Mouse (Mus musculus) heart, embryonic 16.5 days (tissue): ENCODE results near the gene Grin3b. TPM values are rescaled to one million over a fixed set of nuclear protein-coding genes. Genes with fewer than 3 reads are reported as not detected.

ENCODE experiments used
- ATAC-seq: fragments of 200-750 bp; cut with Nextera tagmentation; replicated peaks from 2 replicates; pipeline ENCODE4 v1.8.0; 2017; ENCODE audit warnings: moderate number of reproducible peaks; ENCODE audit not compliant: insufficient read depth, low FRiP score; ENCODE audit errors: extremely low read depth
- H3K27ac ChIP-seq: fragments of 300-500 bp; sonication (generic); 2 replicates; pipeline ENCODE4 v1.5.1; 2014; ENCODE audit warnings: mild to moderate bottlenecking, low read length, control low read depth, moderate library complexity
- H3K27me3 ChIP-seq: fragments of 300-500 bp; sonication (generic); 2 replicates; pipeline ENCODE4 v1.6.1; 2014; ENCODE audit warnings: low read length, mixed read lengths; ENCODE audit not compliant: control insufficient read depth, insufficient read depth
- H3K36me3 ChIP-seq: fragments of 300-500 bp; sonication (generic); 2 replicates; pipeline ENCODE4 v1.6.1; 2014; ENCODE audit not compliant: control insufficient read depth, insufficient read depth
- H3K4me1 ChIP-seq: fragments of 300-500 bp; sonication (generic); 2 replicates; pipeline ENCODE4 v1.6.1; 2014; ENCODE audit warnings: low read length, mixed read lengths; ENCODE audit not compliant: control insufficient read depth, insufficient read depth
- H3K4me2 ChIP-seq: fragments of 300-500 bp; sonication (generic); 2 replicates; pipeline ENCODE4 v1.6.1; 2014; ENCODE audit warnings: low read depth, mild to moderate bottlenecking, control low read depth, low read length
- H3K4me3 ChIP-seq: fragments of 300-500 bp; sonication (generic); 2 replicates; pipeline ENCODE4 v1.5.1; 2014; ENCODE audit warnings: mild to moderate bottlenecking, control low read depth, low read length
- H3K9ac ChIP-seq: fragments of 300-500 bp; sonication (generic); 2 replicates; pipeline ENCODE4 v1.6.1; 2014; ENCODE audit warnings: low read length, control low read depth
- H3K9me3 ChIP-seq: fragments of 300-500 bp; sonication (generic); replicated peaks from 2 replicates; pipeline ENCODE4 v1.6.1; 2016; ENCODE audit warnings: low read length; ENCODE audit not compliant: control insufficient read depth
- WGBS: fragments of 180-500 bp; shearing (Covaris S2); extraction: QIAGEN DNeasy Blood & Tissue Kit; methylation state at CpG from one replicate; pipeline ENCODE4 v1.1.7; 2014; 5-methylcytosine and 5-hydroxymethylcytosine counted together
- polyA plus RNA-seq: library from polyadenylated mRNA; unstranded; fragments of >200 nt; fragmentation: Nextera tagmentation; extraction: Ambion mirVana; gene quantifications from 2 replicates; pipeline ENCODE4 v1.2.1, GENCODE M21; 2015

Grin3b gene
- polyA plus RNA-seq, 1 experiment from 2014 or later, result 0.25 TPM

DNA sequence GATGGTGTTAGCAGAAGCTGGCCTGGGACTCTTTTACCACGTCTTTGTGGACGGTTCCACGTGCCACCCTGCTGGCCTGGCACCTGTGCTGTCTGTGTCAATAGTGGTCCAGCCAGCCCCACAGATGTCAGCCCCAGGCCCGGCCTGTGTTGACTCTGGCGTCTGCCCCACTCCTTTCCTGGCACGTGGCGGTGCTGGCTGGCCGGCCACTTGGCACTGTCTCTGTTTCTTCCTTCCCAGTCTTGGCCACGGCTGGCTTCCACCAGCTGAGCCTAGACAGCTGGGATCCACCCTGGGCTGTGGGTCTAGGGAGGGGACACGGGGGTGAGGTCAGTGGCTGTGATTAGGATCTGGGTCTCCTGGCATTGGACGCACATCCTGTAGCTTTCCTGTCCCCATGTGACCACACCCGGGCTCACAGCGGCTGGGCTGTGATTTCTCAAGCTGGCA lies 36.2 kb upstream of the Grin3b start:
- H3K27ac ChIP-seq, result no peak overlapping the region
- peaks cover 49% of the 10 kb centered on the region for H3K4me1 ChIP-seq
- H3K9me3 ChIP-seq, result no peaks in the 10 kb centered on the region
- no peak overlapping the region for H3K4me3 ChIP-seq
- WGBS, result 46% methylated on average over 13 of the region's 13 CpGs
- no peaks in the 10 kb centered on the region for H3K36me3 ChIP-seq
- ATAC-seq, result peak; percentile 52
- no peaks in the 10 kb centered on the region for H3K27me3 ChIP-seq
- H3K9ac ChIP-seq, result no peak overlapping the region
- no peak overlapping the region for H3K4me2 ChIP-seq

GRCm38 (mm10) chr10:79934794-79935569 lies 35.5 kb upstream of the Grin3b start:
- WGBS, result 87% methylated on average over 16 of the region's 16 CpGs
- Histone ChIP-seq H3K27me3 (no peaks in the 10 kb centered on the region), H3K36me3 (no peaks in the 10 kb centered on the region), H3K9me3 (no peaks in the 10 kb centered on the region), H3K9ac (no peak overlapping the region), H3K4me3 (no peak overlapping the region), H3K27ac (no peak overlapping the region), H3K4me1 (peaks cover 52% of the 10 kb centered on the region), H3K4me2 (no peak overlapping the region)
- ATAC-seq, result no peak

- H3K27me3 ChIP-seq, result no peaks in the 10 kb centered on the region
- H3K4me1 ChIP-seq, result peaks cover 62% of the 10 kb centered on the region
- H3K9me3 ChIP-seq, result no peaks in the 10 kb centered on the region
- H3K4me3 ChIP-seq, result peak overlapping the region; percentile 36
- no peaks in the 10 kb centered on the region for H3K36me3 ChIP-seq
- peak overlapping the region; percentile 60 for H3K4me2 ChIP-seq
- H3K27ac ChIP-seq, result peak overlapping the region; percentile 66
- no peak for ATAC-seq
- 27% methylated on average over 10 of the region's 10 CpGs for WGBS
- H3K9ac ChIP-seq, result no peak overlapping the region
These were observed 34.1 kb upstream of the Grin3b start for GRCm38 (mm10) chr10:79936284-79936910.

DNA sequence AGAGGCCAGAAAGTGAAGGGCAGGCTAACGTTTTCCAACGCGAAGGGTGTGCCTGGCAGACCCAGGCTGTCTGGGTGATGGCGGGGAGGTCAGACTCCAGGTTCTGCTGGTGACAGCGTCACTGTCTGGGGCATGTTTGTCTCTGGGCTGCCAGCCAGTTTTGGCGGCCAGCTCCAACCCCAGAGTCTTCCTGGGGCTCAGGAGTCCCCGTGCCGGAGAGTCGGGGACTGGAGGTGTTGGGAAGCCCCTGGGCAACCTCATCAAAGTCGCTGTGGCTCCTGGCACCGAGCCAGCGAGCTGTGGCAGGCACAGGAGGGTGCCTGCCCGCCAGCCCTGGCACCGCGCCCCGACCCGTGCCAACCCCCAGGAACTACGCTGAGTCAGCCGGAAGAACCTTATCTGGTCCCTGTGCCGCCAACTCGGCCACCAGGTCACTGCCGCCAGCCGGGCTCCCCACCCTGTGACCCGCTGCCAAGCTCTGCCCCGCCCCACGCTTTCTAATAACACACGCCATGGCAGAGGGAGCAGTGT lies 33.5 kb upstream of the Grin3b start:
- Histone ChIP-seq H3K9ac (peak overlapping the region; percentile 52; the same call in 1 of the 2 replicates), H3K36me3 (no peaks in the 10 kb centered on the region), H3K4me3 (peak overlapping the region; percentile 36), H3K27ac (peak overlapping the region; percentile 66), H3K4me2 (peak overlapping the region; percentile 60), H3K4me1 (peaks cover 62% of the 10 kb centered on the region), H3K27me3 (no peaks in the 10 kb centered on the region), H3K9me3 (no peaks in the 10 kb centered on the region)
- peak; percentile 80 for ATAC-seq
- WGBS, result 28% methylated on average over 27 of the region's 27 CpGs

- peak overlapping the region; percentile 60 for H3K4me2 ChIP-seq
- ATAC-seq, result no peak
- H3K27me3 ChIP-seq, result no peaks in the 10 kb centered on the region
- no peak overlapping the region for H3K27ac ChIP-seq
- H3K9me3 ChIP-seq, result no peaks in the 10 kb centered on the region
- 81% methylated on average over 11 of the region's 11 CpGs for WGBS
- no peak overlapping the region for H3K4me3 ChIP-seq
- no peak overlapping the region for H3K9ac ChIP-seq
- peaks cover 53% of the 10 kb centered on the region for H3K4me1 ChIP-seq
- H3K36me3 ChIP-seq, result no peaks in the 10 kb centered on the region
These were observed 32.6 kb upstream of the Grin3b start for GRCm38 (mm10) chr10:79937775-79938526.

DNA sequence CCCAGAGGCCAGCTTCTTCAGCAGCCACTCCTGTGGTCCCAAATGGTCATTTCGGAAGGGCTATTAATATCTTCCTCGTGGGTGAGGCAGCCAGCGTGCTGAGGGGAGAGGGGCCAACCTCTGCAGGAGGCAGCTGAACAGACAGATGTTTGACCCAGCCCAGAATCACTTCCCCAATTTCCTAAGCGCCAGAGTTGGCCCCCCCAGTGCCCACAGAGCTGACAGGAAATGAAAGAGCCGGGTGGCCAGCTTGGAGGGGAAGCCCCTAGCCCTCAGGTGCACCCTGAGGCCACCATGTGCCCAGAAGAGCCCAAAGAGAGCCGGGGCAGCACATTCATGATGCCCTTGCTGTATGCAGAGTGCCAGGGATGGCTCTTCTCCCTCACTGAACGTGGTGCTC lies 29.8 kb upstream of the Grin3b start:
- Histone ChIP-seq H3K4me2 (0 out of 2 replicates have a peak overlapping the region, but pooled peaks have one; percentile 5), H3K4me1 (peaks cover 37% of the 10 kb centered on the region)
- ATAC-seq, result no peak

GRCm38 (mm10) chr10:79942988-79943387 lies 27.5 kb upstream of the Grin3b start:
- Histone ChIP-seq H3K4me1 (peaks cover 24% of the 10 kb centered on the region), H3K27me3 (no peaks in the 10 kb centered on the region), H3K36me3 (no peaks in the 10 kb centered on the region), H3K4me2 (no peak overlapping the region), H3K9ac (no peak overlapping the region), H3K4me3 (no peak overlapping the region), H3K27ac (no peak overlapping the region), H3K9me3 (no peaks in the 10 kb centered on the region)
- ATAC-seq, result no peak
- 96% methylated on average over 1 of the region's 1 CpGs for WGBS

More for the DNA sequence above, 29.8 kb upstream of the Grin3b start:
- Histone ChIP-seq H3K9me3 (no peaks in the 10 kb centered on the region), H3K4me3 (no peak overlapping the region), H3K27ac (no peak overlapping the region), H3K27me3 (no peaks in the 10 kb centered on the region), H3K9ac (no peak overlapping the region), H3K36me3 (no peaks in the 10 kb centered on the region)
- 34% methylated on average over 7 of the region's 7 CpGs for WGBS

GRCm38 (mm10) chr10:79943471-79943901 lies 27.0 kb upstream of the Grin3b start:
- 73% methylated on average over 9 of the region's 9 CpGs for WGBS
- Histone ChIP-seq H3K27ac (no peak overlapping the region), H3K9ac (no peak overlapping the region), H3K4me2 (no peak overlapping the region), H3K27me3 (no peaks in the 10 kb centered on the region), H3K4me3 (no peak overlapping the region), H3K4me1 (peaks cover 23% of the 10 kb centered on the region), H3K9me3 (no peaks in the 10 kb centered on the region), H3K36me3 (no peaks in the 10 kb centered on the region)
- no peak for ATAC-seq
